Mouse (Mus musculus): Measurements from ENCODE around the gene Gnl3.

- TF ChIP-seq CTCF (IDR thresholded peaks at IDR 0.05; ENCODE audit: borderline replicate concordance, extremely low read depth, insufficient read depth, insufficient read length) = no peak
- no peak for TF ChIP-seq POLR2A (IDR thresholded peaks at IDR 0.05; ENCODE audit: borderline replicate concordance, extremely low read depth, insufficient read depth, insufficient read length, poor library complexity, severe bottlenecking)
These were observed 5.0 kb downstream of the Gnl3 start for GRCm38 (mm10) chr14:31013928-31014327.
